Mouse (Mus musculus): ENCODE measurements at regions not wholly inside any gene's neighbourhood (a gene's known extent, or its start where the extent isn't known, plus 50 kb on each side); places are given as distances from the start of the nearest gene placed in this dataset.

GRCm38 (mm10) chr1:4608824-4609223 lies 198.9 kb upstream of the Gm37988 start:
- no peak; the same call in 1 of the 2 replicates for ATAC-seq (ENCODE audit: low FRiP score, low TSS enrichment)
- H3K27ac ChIP-seq (ENCODE audit: low read depth, low read length) = no peak overlapping the region
- no peaks in the 10 kb centered on the region for H3K9me3 ChIP-seq (ENCODE audit: control insufficient read depth, low read length)
- no peak overlapping the region for H3K4me2 ChIP-seq (replicated peaks; ENCODE audit: low read depth, low read length)
- no peak overlapping the region for H3K4me3 ChIP-seq (ENCODE audit: low read length)
- H3K4me1 ChIP-seq (ENCODE audit: control insufficient read depth, insufficient read depth, low read length) = no peaks in the 10 kb centered on the region
- H3K9ac ChIP-seq (ENCODE audit: low read depth, low read length) = no peak overlapping the region
- H3K36me3 ChIP-seq (ENCODE audit: control insufficient read depth, insufficient read depth, low read length) = no peaks in the 10 kb centered on the region
- no peaks in the 10 kb centered on the region for H3K27me3 ChIP-seq (ENCODE audit: control insufficient read depth, insufficient read depth, low read length)
- WGBS = 55% methylated on average over 2 of the region's 2 CpGs

- no peak overlapping the region for H3K4me2 ChIP-seq (replicated peaks; ENCODE audit: low read depth, low read length)
- H3K36me3 ChIP-seq (ENCODE audit: control insufficient read depth, insufficient read depth, low read length) = no peaks in the 10 kb centered on the region
- H3K9me3 ChIP-seq (ENCODE audit: control insufficient read depth, low read length) = no peaks in the 10 kb centered on the region
- no peaks in the 10 kb centered on the region for H3K27me3 ChIP-seq (ENCODE audit: control insufficient read depth, insufficient read depth, low read length)
- H3K9ac ChIP-seq (ENCODE audit: low read depth, low read length) = no peak overlapping the region
- WGBS = 80% methylated on average over 4 of the region's 4 CpGs
- no peaks in the 10 kb centered on the region for H3K4me1 ChIP-seq (ENCODE audit: control insufficient read depth, insufficient read depth, low read length)
- ATAC-seq (ENCODE audit: low FRiP score, low TSS enrichment) = no peak
- no peak overlapping the region for H3K27ac ChIP-seq (ENCODE audit: low read depth, low read length)
- H3K4me3 ChIP-seq (ENCODE audit: low read length) = no peak overlapping the region
Observed at GRCm38 (mm10) chr1:4613305-4613704, 194.4 kb upstream of the Gm37988 start.

- Histone ChIP-seq H3K4me2 (replicated peaks; ENCODE audit: low read depth, low read length) (no peak overlapping the region), H3K27me3 (ENCODE audit: control insufficient read depth, insufficient read depth, low read length) (no peaks in the 10 kb centered on the region), H3K27ac (ENCODE audit: low read depth, low read length) (no peak overlapping the region), H3K9me3 (ENCODE audit: control insufficient read depth, low read length) (no peaks in the 10 kb centered on the region), H3K9ac (ENCODE audit: low read depth, low read length) (no peak overlapping the region), H3K4me1 (ENCODE audit: control insufficient read depth, insufficient read depth, low read length) (no peaks in the 10 kb centered on the region), H3K4me3 (ENCODE audit: low read length) (no peak overlapping the region), H3K36me3 (ENCODE audit: control insufficient read depth, insufficient read depth, low read length) (no peaks in the 10 kb centered on the region)
- 72% methylated on average over 1 of the region's 1 CpGs for WGBS
- ATAC-seq (ENCODE audit: low FRiP score, low TSS enrichment) = peak; percentile 49
Observed at GRCm38 (mm10) chr1:4615286-4615685, 192.4 kb upstream of the Gm37988 start.

GRCm38 (mm10) chr1:4617479-4617878 lies 190.2 kb upstream of the Gm37988 start:
- H3K27me3 ChIP-seq (ENCODE audit: control insufficient read depth, insufficient read depth, low read length) = no peaks in the 10 kb centered on the region
- H3K4me1 ChIP-seq (ENCODE audit: control insufficient read depth, insufficient read depth, low read length) = 0 out of 2 replicates have a peak, but pooled peaks cover 7% of the 10 kb centered on the region
- no peak overlapping the region for H3K4me3 ChIP-seq (ENCODE audit: low read length)
- H3K9ac ChIP-seq (ENCODE audit: low read depth, low read length) = no peak overlapping the region
- H3K4me2 ChIP-seq (replicated peaks; ENCODE audit: low read depth, low read length) = no peak overlapping the region
- WGBS = 57% methylated on average over 10 of the region's 10 CpGs
- H3K9me3 ChIP-seq (ENCODE audit: control insufficient read depth, low read length) = no peaks in the 10 kb centered on the region
- no peaks in the 10 kb centered on the region for H3K36me3 ChIP-seq (ENCODE audit: control insufficient read depth, insufficient read depth, low read length)
- no peak for ATAC-seq (ENCODE audit: low FRiP score, low TSS enrichment)
- no peak overlapping the region for H3K27ac ChIP-seq (ENCODE audit: low read depth, low read length)

- H3K4me2 ChIP-seq (replicated peaks; ENCODE audit: low read depth, low read length) = no peak overlapping the region
- no peak; the same call in 1 of the 2 replicates for ATAC-seq (ENCODE audit: low FRiP score, low TSS enrichment)
- no peak overlapping the region for H3K4me3 ChIP-seq (ENCODE audit: low read length)
- WGBS = 49% methylated on average over 5 of the region's 5 CpGs
- no peaks in the 10 kb centered on the region for H3K9me3 ChIP-seq (ENCODE audit: control insufficient read depth, low read length)
- H3K36me3 ChIP-seq (ENCODE audit: control insufficient read depth, insufficient read depth, low read length) = no peaks in the 10 kb centered on the region
- no peak overlapping the region for H3K9ac ChIP-seq (ENCODE audit: low read depth, low read length)
- H3K27me3 ChIP-seq (ENCODE audit: control insufficient read depth, insufficient read depth, low read length) = no peaks in the 10 kb centered on the region
- H3K27ac ChIP-seq (ENCODE audit: low read depth, low read length) = no peak overlapping the region
- 0 out of 2 replicates have a peak, but pooled peaks cover 7% of the 10 kb centered on the region for H3K4me1 ChIP-seq (ENCODE audit: control insufficient read depth, insufficient read depth, low read length)
Observed at GRCm38 (mm10) chr1:4622408-4622807, 185.3 kb upstream of the Gm37988 start.

- WGBS = 41% methylated on average over 2 of the region's 2 CpGs
Observed at GRCm38 (mm10) chr1:4623268-4623667, 184.4 kb upstream of the Gm37988 start.

GRCm38 (mm10) chr1:4653937-4654336 lies 153.8 kb upstream of the Gm37988 start:
- H3K4me2 ChIP-seq (replicated peaks; ENCODE audit: low read depth, low read length) = 0 out of 2 replicates have a peak overlapping the region, but pooled peaks have one; percentile 8
- peaks cover 7% of the 10 kb centered on the region for H3K4me1 ChIP-seq (ENCODE audit: control insufficient read depth, insufficient read depth, low read length)
- H3K36me3 ChIP-seq (ENCODE audit: control insufficient read depth, insufficient read depth, low read length) = no peaks in the 10 kb centered on the region
- H3K4me3 ChIP-seq (ENCODE audit: low read length) = no peak overlapping the region
- H3K9ac ChIP-seq (ENCODE audit: low read depth, low read length) = no peak overlapping the region
- H3K27ac ChIP-seq (ENCODE audit: low read depth, low read length) = no peak overlapping the region; the same call in 1 of the 2 replicates
- H3K9me3 ChIP-seq (ENCODE audit: control insufficient read depth, low read length) = no peaks in the 10 kb centered on the region
- H3K27me3 ChIP-seq (ENCODE audit: control insufficient read depth, insufficient read depth, low read length) = no peaks in the 10 kb centered on the region
- ATAC-seq (ENCODE audit: low FRiP score, low TSS enrichment) = peak; percentile 75
- 8% methylated on average over 7 of the region's 7 CpGs for WGBS

More at GRCm38 (mm10) chr1:4623268-4623667, 184.4 kb upstream of the Gm37988 start:
- H3K27ac ChIP-seq (ENCODE audit: low read depth, low read length) = peak overlapping the region; percentile 15; the same call in 1 of the 2 replicates
- H3K4me1 ChIP-seq (ENCODE audit: control insufficient read depth, insufficient read depth, low read length) = 0 out of 2 replicates have a peak, but pooled peaks cover 7% of the 10 kb centered on the region
- no peak overlapping the region for H3K4me2 ChIP-seq (replicated peaks; ENCODE audit: low read depth, low read length)
- H3K27me3 ChIP-seq (ENCODE audit: control insufficient read depth, insufficient read depth, low read length) = no peaks in the 10 kb centered on the region
- no peak overlapping the region for H3K9ac ChIP-seq (ENCODE audit: low read depth, low read length)
- ATAC-seq (ENCODE audit: low FRiP score, low TSS enrichment) = no peak
- H3K36me3 ChIP-seq (ENCODE audit: control insufficient read depth, insufficient read depth, low read length) = no peaks in the 10 kb centered on the region
- no peak overlapping the region for H3K4me3 ChIP-seq (ENCODE audit: low read length)
- no peaks in the 10 kb centered on the region for H3K9me3 ChIP-seq (ENCODE audit: control insufficient read depth, low read length)

GRCm38 (mm10) chr1:4655252-4655651 lies 152.4 kb upstream of the Gm37988 start:
- ATAC-seq (ENCODE audit: low FRiP score, low TSS enrichment) = no peak
- H3K9me3 ChIP-seq (ENCODE audit: control insufficient read depth, low read length) = no peaks in the 10 kb centered on the region
- no peak overlapping the region for H3K4me3 ChIP-seq (ENCODE audit: low read length)
- no peaks in the 10 kb centered on the region for H3K36me3 ChIP-seq (ENCODE audit: control insufficient read depth, insufficient read depth, low read length)
- no peak overlapping the region for H3K4me2 ChIP-seq (replicated peaks; ENCODE audit: low read depth, low read length)
- H3K9ac ChIP-seq (ENCODE audit: low read depth, low read length) = no peak overlapping the region
- H3K27me3 ChIP-seq (ENCODE audit: control insufficient read depth, insufficient read depth, low read length) = no peaks in the 10 kb centered on the region
- peaks cover 7% of the 10 kb centered on the region for H3K4me1 ChIP-seq (ENCODE audit: control insufficient read depth, insufficient read depth, low read length)
- no peak overlapping the region for H3K27ac ChIP-seq (ENCODE audit: low read depth, low read length)

GRCm38 (mm10) chr1:4656883-4657282 lies 150.8 kb upstream of the Gm37988 start:
- WGBS = 50% methylated on average over 5 of the region's 5 CpGs
- Histone ChIP-seq H3K9me3 (ENCODE audit: control insufficient read depth, low read length) (no peaks in the 10 kb centered on the region), H3K36me3 (ENCODE audit: control insufficient read depth, insufficient read depth, low read length) (no peaks in the 10 kb centered on the region), H3K9ac (ENCODE audit: low read depth, low read length) (no peak overlapping the region), H3K27ac (ENCODE audit: low read depth, low read length) (no peak overlapping the region), H3K4me3 (ENCODE audit: low read length) (no peak overlapping the region), H3K4me1 (ENCODE audit: control insufficient read depth, insufficient read depth, low read length) (peaks cover 7% of the 10 kb centered on the region), H3K27me3 (ENCODE audit: control insufficient read depth, insufficient read depth, low read length) (no peaks in the 10 kb centered on the region), H3K4me2 (replicated peaks; ENCODE audit: low read depth, low read length) (no peak overlapping the region)
- 0 out of 2 replicates have a peak, but pooled peaks have one; percentile 39 for ATAC-seq (ENCODE audit: low FRiP score, low TSS enrichment)

Data from kidney, embryonic 14.5 days (tissue).